Mouse (Mus musculus) retina, adult 2 months (tissue): ENCODE results near the gene 3425401B19Rik.

Source experiments
- DNase-seq: peaks from one replicate; pipeline ENCODE4 v3.0.0-alpha.2; 2012; ENCODE audit warnings: low read depth, low spot score

The 3425401B19Rik gene

DNA sequence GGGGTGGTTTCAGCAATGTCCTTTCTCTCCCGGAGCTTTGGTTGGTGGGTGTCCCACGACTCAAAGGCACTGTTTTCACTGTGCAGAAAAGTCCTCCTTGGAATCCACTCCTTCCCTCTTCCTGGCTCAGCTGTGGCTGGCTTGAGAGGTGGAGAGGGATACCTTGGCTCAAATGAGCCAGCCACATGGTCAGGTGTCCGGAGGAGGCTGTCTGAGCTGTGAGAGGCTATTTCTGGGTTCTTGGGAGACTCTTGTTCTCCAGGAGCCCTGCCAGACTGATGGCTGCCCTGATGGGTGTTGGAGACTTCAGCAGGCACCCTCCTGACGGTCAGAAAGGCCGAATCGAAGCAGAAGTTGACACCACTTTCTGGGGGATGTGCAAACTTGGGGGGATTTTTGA is 22.0 kb downstream of the 3425401B19Rik start:
- DNase-seq = no peak

DNA sequence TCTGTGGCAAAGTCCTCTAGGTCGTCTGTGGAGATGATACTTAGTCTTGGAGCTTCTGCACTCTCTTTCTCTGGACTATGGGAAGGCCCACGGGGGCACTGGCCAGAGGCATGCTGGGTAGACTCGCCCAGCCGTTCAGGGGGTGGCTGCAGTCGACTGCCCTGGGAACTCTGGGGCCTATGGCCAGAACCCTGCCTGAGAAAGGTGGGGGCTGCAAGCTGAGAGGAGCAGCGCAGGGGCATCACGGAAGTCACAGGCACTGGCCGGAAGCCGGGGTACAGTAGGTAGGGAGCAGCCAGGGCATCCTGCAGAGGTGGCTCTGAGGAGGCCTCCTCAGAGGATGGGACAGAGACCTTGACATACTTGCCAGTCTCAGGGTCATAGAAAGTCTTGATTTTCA is 25.3 kb downstream of the 3425401B19Rik start:
- no peak for DNase-seq

DNA sequence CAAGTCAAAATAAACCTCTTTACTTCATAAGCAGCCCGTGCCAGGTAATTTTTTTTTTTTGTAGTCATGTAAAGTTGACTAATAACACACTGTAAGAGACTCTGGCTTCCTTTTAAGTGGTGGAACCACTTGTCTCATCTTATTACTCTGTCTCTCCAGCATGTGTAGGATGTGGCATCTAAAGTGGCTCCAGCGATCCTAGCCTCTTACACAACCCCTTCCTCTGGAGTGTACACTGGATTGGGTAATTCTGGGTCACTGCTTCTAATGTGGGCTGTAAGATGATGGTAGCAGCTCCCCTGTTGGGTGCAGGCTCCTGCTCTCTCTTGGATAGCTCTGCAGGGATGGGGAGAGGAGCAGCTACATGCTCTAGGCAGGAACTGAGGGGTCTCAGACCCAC is 46.6 kb downstream of the 3425401B19Rik start:
- no peak for DNase-seq

DNA sequence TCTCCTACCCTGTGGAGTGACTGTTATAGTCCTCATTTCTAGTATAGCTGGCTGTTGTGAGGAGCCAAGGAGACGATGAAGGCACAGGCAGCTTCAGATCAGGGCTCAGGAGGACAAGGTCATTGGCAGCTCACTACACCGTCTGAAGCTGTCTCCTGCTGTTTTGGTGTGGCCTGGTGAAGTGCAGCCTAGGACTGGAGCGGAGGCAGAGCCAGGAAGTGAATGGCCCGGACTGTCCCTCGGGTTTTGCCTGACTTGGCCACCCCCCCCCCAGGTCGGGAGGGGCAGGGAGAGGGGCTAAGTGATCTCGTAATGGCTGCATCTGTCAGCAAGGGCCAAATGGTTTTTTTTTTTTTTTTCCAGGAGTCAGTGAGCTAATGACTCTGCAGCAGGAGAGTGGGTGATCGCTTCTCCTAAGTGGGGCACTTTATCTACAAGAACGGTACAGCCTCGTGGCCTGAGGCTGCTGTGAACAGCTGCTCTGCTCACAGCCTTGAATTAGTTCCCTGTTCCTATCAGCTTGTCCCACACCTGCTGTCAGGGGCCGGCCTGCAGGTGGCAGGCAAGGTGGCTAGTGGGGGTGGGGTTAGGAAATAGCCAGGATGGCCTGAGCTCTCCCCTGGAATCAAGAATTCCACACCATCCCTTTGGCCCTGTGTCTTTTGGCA is 50.9 kb downstream of the 3425401B19Rik start:
- no peak for DNase-seq

DNA sequence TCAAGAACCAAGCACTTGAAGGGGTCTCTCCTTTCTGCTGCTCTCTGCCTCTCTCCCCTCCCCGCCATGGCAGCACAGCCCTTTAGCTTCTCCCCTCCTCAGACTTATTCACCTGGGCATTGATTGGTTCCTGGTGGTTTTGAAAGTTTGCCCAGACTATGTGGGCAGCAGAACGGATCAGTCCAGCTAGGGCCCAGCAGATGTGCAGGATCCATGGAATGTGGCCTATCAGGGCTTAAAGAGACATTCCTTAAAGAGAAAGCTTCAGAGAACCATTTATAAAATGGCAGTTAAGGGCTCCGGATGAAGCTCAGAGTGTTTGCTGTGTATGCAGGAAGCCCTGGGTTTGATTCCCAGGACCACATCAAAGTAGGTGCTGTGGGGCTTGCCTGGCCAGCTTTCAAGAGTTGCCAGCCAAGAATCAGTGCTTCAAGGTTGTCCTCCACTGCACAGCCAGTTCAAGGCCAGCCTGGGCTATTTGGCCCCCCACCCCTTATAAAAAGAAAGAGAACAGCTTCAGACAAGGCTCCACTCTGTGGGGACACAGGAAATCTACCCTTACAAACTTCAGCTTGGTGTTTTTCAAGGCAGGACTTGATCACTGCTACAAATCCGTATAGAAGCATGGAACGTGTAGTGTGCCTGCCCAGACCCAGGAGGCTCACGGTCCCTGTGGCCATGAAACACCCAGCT is 52.0 kb downstream of the 3425401B19Rik start:
- DNase-seq = no peak

DNA sequence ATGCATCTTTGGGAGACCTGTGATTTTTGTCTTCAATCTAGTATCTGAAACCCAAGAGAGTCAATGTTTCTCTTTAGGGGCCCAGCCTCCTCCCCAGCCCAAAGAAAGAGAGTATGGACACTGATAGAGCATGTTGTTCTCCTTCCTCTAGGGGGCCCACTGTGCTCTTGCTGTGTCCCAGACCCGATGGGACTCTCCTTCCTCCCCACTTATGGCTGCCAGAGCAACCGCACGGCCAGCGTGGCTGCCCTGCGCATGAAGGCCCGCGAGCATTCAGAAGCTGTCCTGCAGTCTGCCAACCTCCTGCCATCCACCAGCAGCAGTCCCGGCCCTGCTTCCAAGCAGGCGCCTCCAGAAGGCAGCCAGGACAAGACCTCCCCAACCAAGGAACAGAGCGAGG is 56.5 kb downstream of the 3425401B19Rik start:
- no peak for DNase-seq

DNA sequence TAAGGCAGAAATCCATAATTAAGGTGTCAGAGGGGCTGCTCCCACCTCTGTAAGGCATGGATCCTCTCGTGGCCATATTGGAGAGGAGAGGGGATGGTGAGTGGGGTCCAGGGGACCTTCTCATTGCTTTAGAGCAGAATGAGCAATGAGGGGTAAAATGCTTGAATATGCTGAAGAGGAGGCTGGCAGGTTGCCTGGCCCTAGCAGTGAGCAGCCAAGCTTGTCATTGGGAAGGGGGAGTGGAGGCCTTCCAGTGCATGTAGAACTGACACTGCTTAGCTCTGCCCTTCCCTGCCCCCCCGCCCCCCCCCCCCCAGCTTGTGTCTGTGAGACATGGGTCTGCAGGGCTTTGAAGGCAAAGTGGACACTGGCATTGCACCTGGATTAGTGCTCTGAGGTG is 57.8 kb downstream of the 3425401B19Rik start:
- no peak for DNase-seq

DNA sequence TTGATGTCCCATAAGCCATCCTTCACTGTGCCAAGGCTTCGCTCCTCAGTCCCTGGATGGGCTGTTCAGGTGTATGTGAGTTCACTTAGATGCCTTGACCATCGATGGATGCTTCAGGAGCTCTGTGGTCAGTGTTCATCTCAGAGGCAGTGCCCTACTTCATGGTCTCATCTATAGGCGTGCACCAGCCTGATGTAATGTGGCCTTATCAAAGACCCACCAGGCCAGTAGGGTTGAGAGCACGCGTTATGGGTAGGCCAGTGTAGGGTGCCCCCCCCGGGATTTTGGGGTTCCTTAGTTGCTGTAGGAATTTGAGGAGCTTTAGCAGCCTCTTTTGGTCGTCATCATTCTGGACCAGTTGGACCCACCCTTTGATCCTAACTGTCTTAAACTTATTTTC is 60.3 kb downstream of the 3425401B19Rik start:
- DNase-seq = no peak

DNA sequence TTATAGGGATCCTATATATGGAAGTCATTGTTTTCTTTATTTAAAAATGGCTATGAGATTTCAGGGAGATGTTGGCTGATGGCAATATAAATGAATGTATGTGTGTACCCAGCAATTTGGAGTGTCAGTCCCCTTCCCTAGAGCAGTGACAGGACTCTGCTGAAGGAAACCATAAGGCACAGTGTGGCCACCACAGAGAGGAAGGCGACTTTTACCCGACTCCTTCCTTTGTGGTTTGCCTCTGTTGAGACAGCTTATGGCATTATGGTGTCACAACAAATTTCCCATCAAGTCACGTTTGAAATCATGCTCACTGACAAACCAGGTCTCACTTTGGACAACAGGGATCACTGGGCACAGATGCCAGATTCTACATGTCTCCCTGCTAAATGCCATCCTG is 60.8 kb downstream of the 3425401B19Rik start:
- no peak for DNase-seq

DNA sequence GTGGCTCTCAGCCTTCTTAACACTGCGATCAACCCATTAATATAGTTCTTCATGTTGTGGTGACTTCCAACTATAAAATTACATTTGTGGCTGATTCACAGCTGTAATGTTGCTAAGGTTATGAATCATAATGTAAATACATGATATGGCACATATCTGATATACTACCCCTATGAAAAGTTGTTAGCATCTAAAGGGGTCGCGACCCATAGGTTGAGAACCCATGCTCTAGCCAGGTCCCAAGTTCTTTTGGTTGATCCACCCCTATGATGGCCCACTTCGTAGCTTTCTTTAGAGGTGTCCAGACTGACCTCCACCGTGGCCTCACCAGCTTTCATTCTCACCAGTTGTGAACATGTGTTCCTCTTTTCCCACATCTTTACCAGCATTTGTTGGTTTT is 67.8 kb downstream of the 3425401B19Rik start:
- no peak for DNase-seq

DNA sequence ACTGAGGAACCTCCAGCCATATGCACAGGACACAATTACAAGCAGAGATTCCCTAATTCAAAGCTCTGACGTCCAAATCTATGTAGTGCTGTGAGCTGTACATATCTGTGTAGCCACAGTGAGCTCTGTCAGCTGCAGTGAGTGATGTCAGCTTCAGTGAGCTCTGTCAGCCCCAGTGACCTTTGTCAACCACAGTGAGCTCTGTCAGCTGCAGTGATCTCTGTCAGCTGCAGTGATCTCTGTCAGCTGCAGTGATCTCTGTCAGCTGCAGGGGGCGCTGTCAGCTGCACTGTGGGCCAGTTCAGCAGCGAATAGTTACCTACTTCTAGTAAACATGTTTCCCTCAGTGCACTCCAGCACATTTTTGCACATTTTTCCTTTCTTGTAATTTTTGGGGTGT is 75.7 kb downstream of the 3425401B19Rik start:
- no peak for DNase-seq
